Mouse (Mus musculus) megakaryocyte progenitor cell, adult 5-6 weeks (primary cell): ENCODE measurements at regions not wholly inside any gene's neighbourhood (a gene's known extent, or its start where the extent isn't known, plus 50 kb on each side); places are given as distances from the start of the nearest gene placed in this dataset.

ENCODE experiments used
- ATAC-seq: replicated peaks from 2 replicates; pipeline ENCODE4 v1.8.0; 2016; ENCODE audit warnings: mild to moderate bottlenecking, moderate TSS enrichment, inconsistent platforms; ENCODE audit not compliant: poor library complexity

DNA sequence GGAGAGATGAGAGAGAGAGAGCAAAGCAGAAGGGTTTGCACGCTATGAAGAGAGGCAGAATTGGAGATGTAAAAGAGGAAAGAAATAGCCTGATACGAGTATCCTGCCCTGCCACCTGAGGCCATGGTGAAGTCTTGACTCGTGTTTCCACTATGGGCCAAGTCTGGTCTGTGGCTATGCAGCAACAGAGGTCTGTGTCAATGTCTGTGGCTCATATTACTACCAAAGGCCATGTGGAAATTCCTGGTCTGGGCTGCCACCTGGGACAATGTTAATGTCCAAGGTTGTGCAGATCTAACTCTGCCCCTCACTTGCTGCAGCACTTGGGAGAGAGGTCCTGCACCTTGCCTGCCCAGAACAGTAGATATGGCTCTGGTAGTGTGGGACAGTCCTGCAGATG, 132.8 kb upstream of the Rag2 start:
- ATAC-seq: no peak

DNA sequence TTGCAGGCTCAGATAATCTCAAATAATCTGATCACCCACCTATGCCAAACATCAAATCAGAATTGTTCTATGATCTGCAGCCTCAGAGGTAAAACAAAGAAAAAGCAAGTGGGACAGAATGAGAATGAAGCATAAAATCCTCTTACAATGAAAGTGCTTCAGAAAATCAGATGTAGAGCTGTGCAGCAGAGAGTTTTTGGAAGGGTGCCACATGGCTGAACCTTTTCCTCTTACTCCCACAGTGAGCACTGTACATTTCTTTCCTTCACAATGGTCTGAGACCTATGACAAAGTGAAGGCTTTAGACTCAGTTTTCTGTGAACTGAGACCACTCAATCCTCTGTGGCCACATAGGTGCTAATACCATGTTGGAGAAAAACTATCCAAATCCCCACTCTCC, 116.4 kb upstream of the Rag2 start:
- no peak for ATAC-seq
